Mouse (Mus musculus): ENCODE data around the gene Crygc.
"Not testable (repeated sequence)": the region's sequence is repeated elsewhere in the genome, so short reads cannot be mapped to it uniquely, and the experiment has no call there.

Gene Crygc

GRCm38 (mm10) chr1:65052140-65052539, 21.3 kb downstream of the Crygc start:
- DNase-seq (ENCODE audit: low read depth): no peak

- DNase-seq (ENCODE audit: low read depth): no peak
Observed at GRCm38 (mm10) chr1:65051696-65052095, 21.8 kb downstream of the Crygc start.

- DNase-seq (ENCODE audit: low read depth): not testable (repeated sequence)
Observed at GRCm38 (mm10) chr1:65050952-65051351, 22.5 kb downstream of the Crygc start, which contains the start of gene Cryge. TSS of gene Cryge (minus strand) at chr1:65051149.

- no peak for DNase-seq (ENCODE audit: low read depth)
Observed at GRCm38 (mm10) chr1:65048781-65049180, 24.7 kb downstream of the Crygc start.

- no peak for DNase-seq (ENCODE audit: low read depth)
Observed at GRCm38 (mm10) chr1:65046401-65047109, 26.9 kb downstream of the Crygc start.

GRCm38 (mm10) chr1:65043433-65043832, 30.1 kb downstream of the Crygc start:
- DNase-seq (ENCODE audit: low read depth): no peak

GRCm38 (mm10) chr1:65041837-65042236, 31.7 kb downstream of the Crygc start:
- no peak for DNase-seq (ENCODE audit: low read depth)

- DNase-seq (ENCODE audit: low read depth): no peak
Observed at GRCm38 (mm10) chr1:65040806-65041205, 32.7 kb downstream of the Crygc start.

GRCm38 (mm10) chr1:65039679-65040078, 33.8 kb downstream of the Crygc start:
- DNase-seq (ENCODE audit: low read depth): no peak

- DNase-seq (ENCODE audit: low read depth): no peak
Observed at GRCm38 (mm10) chr1:65037542-65037941, 35.9 kb downstream of the Crygc start.

GRCm38 (mm10) chr1:65035513-65035912, 38.0 kb downstream of the Crygc start:
- DNase-seq (ENCODE audit: low read depth): no peak

GRCm38 (mm10) chr1:65032641-65033040, 40.8 kb downstream of the Crygc start, which contains the start of gene Akr1cl:
TSS of gene Akr1cl (minus strand) at chr1:65032759.
- no peak for DNase-seq (ENCODE audit: low read depth)

GRCm38 (mm10) chr1:65028206-65028605, 45.3 kb downstream of the Crygc start:
- DNase-seq (ENCODE audit: low read depth): no peak
